Mouse (Mus musculus): ENCODE measurements around the gene Nav2.

- TF ChIP-seq POLR2A (IDR thresholded peaks at IDR 0.05; ENCODE audit: extremely low read depth, insufficient read depth, low read length) (no peak), CTCF (IDR thresholded peaks at IDR 0.05; ENCODE audit: extremely low read depth, insufficient read depth, low read length) (no peak)
Measured at GRCm38 (mm10) chr7:49350321-49351007, 441.9 kb downstream of the Nav2 start.

Data from cortical plate, adult 2 months (tissue).